Mouse (Mus musculus): ENCODE measurements around the gene Cradd. TPM values are rescaled to one million over a fixed set of nuclear protein-coding genes. Genes with fewer than 3 reads are reported as not detected.
A peak's percentile ranks its signal among the peaks of the same experiment; 100 is the strongest.

Gene Cradd
- polyA plus RNA-seq, 1 experiment from 2014 or later = 13.2 TPM

DNA sequence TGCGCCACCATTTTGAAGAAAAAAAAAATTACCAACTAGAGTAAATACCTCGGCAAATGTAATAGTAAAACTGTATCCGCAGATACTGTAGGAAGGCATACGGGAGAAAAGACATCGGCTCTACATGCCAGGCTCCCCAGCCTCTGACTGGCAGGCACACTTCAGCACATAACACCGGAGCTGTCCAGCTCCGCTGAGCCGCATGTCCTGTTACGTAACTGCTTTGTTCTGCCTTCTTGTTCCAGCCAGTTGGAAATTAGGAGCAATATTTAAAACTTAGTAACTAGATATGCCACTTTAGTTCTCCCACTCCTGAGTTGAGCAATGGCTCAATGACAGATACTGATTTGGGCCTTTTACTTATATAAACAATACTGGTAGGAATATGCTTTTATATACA is 48.4 kb downstream of the Cradd start:
- H3K9me3 ChIP-seq = peaks cover 10% of the 10 kb centered on the region; the same call in 1 of the 2 replicates
- H3K4me3 ChIP-seq = no peak overlapping the region
- no peak overlapping the region for H3K27ac ChIP-seq
- H3K36me3 ChIP-seq (replicated peaks) = peaks cover 4% of the 10 kb centered on the region; the same call in 1 of the 2 replicates
- no peaks in the 10 kb centered on the region for H3K27me3 ChIP-seq (ENCODE audit: poor library complexity, severe bottlenecking)
- WGBS = 91% methylated on average over 9 of the region's 9 CpGs
- no peaks in the 10 kb centered on the region for H3K4me1 ChIP-seq
- DNase-seq (ENCODE audit: extremely low spot score, low spot score) = no peak

DNA sequence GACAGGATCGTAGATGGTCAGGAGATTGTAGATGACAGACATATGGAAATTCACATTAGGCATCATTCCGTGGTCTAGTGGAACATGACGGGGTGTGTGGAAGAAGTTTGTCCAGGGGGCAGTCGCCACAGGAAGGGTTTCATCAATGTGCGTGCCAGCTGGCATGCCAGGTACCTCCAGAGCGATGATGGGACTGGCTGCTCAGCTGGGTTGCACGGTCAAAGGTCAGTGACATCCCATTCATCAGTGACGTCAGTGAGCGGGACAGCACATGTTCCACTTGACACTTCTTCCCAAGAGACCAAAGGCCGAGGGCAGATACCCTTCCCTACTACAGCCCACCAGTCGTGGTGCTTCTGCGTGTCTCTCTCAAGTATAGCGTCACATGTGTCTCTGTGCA is 50.7 kb downstream of the Cradd start:
- H3K9me3 ChIP-seq = peaks cover 10% of the 10 kb centered on the region; the same call in 1 of the 2 replicates
- 0 out of 2 replicates have a peak, but pooled peaks cover 3% of the 10 kb centered on the region for H3K4me1 ChIP-seq
- H3K36me3 ChIP-seq (replicated peaks) = peaks cover 4% of the 10 kb centered on the region; the same call in 1 of the 2 replicates
- DNase-seq (ENCODE audit: extremely low spot score, low spot score) = no peak
- WGBS = 92% methylated on average over 13 of the region's 13 CpGs
- H3K4me3 ChIP-seq = no peak overlapping the region
- no peaks in the 10 kb centered on the region for H3K27me3 ChIP-seq (ENCODE audit: poor library complexity, severe bottlenecking)
- H3K27ac ChIP-seq = no peak overlapping the region

DNA sequence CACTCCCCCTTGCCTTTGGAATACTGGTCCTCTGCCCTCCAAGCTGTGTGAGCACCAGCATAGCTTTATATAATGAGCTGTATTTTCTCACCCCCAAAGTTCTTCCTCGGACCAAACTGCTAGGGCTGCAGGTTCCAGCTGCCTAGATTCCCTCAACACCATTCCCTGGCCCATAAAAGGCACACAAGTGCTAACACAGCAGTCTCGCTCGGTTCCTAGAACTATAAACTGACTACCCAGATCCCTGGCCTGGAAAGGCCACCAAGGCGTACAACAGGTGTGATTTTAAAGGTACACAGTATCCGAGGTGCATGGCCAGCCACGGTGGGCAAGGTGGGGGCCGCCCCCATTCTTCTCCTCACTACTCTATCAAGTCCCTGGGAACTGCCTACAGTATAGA is 54.8 kb downstream of the Cradd start:
- Histone ChIP-seq H3K4me3 (no peak overlapping the region), H3K4me1 (peaks cover 38% of the 10 kb centered on the region), H3K36me3 (replicated peaks) (peaks cover 4% of the 10 kb centered on the region; the same call in 1 of the 2 replicates), H3K27ac (no peak overlapping the region), H3K27me3 (ENCODE audit: poor library complexity, severe bottlenecking) (peaks cover 21% of the 10 kb centered on the region), H3K9me3 (peaks cover 10% of the 10 kb centered on the region; the same call in 1 of the 2 replicates)
- no peak for DNase-seq (ENCODE audit: extremely low spot score, low spot score)
- 87% methylated on average over 7 of the region's 7 CpGs for WGBS

DNA sequence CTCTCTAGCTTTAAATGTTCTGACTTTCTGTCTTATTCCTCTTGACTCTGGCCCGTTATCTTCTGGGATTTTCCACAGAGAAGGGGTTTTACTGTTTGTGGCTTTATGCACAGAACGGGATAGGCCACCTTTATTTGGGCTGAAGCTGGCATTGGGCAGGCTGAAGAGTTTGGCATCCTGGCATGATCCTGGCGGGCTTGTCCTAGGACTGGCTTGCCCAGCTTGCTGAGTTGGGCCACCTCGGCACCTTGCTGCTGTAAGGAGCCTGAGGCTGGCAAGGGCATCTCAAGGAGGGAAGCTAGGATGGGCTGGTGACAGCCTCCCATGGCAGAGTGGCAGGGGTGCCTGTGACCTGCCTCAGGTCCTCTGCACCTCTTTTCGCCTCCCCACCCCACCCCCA is 55.6 kb downstream of the Cradd start:
- 91% methylated on average over 5 of the region's 5 CpGs for whole genome bisulfite sequencing
- no peak for DNase-seq (ENCODE audit: extremely low spot score, low spot score)
- H3K27me3 ChIP-seq (ENCODE audit: poor library complexity, severe bottlenecking) = peaks cover 29% of the 10 kb centered on the region

DNA sequence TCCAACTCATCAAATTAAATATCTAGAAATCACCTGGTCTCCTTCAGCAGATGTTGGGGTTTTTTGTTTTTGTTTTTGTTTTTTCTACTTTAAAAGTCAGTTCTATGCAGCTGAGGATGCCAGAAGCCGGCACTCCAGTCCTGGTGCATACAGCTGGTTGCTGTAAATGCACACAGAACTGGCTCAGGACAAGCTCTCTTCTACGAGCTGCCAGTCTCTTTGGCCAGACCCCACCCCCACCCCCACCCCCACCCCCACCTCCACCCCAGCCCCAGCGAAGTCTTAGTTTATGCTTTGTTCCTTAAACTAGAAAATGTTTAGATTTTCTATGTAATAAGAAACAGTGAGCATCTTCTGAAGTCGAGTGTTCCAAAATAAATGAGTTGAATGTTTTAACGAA is 57.0 kb downstream of the Cradd start:
- 26% methylated on average over 5 of the region's 5 CpGs for WGBS
- DNase-seq (ENCODE audit: extremely low spot score, low spot score) = no peak
- Histone ChIP-seq H3K36me3 (replicated peaks) (peaks cover under 1% of the 10 kb centered on the region; the same call in 1 of the 2 replicates), H3K4me3 (no peak overlapping the region), H3K9me3 (peaks cover 2% of the 10 kb centered on the region; the same call in 1 of the 2 replicates), H3K27ac (no peak overlapping the region), H3K4me1 (peaks cover 54% of the 10 kb centered on the region), H3K27me3 (ENCODE audit: poor library complexity, severe bottlenecking) (peaks cover 43% of the 10 kb centered on the region)

More for the DNA sequence above, 55.6 kb downstream of the Cradd start:
- H3K9me3 ChIP-seq = peaks cover 10% of the 10 kb centered on the region; the same call in 1 of the 2 replicates
- H3K4me1 ChIP-seq = peaks cover 42% of the 10 kb centered on the region
- H3K4me3 ChIP-seq = no peak overlapping the region
- no peak overlapping the region for H3K27ac ChIP-seq
- peaks cover 4% of the 10 kb centered on the region; the same call in 1 of the 2 replicates for H3K36me3 ChIP-seq (replicated peaks)

DNA sequence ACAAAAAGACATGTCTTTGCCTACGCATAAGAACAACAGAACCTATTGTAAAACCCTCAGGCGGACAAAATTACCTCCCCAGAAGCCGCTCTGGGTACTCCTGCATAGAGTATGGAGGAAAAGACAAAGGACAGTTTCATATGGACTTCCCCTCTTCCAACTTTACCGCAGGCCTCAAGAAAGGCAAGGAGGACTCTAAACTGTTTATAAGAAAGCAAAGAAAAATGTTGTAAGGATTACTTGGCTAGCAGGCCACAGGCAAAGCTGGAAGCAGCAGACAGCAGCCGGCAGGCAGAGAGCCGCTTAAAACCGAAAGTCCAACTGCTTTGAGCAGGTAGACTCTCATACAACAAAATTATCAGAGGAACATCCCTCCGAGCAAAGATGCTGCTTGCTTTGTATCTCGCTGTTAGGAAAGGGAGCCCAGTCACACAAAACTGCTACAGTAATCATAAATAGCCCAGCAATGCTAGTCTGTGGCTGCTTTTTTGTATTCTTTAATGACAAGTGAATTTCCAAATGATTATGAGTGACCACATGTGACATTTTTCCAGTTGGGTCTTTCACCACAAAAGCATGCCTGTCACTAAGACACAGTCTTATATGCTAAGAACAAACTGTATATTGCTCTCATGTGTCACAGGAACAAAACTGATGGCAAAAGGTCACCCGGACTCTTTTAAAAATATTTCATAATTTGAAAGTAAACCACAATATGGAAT is 57.7 kb downstream of the Cradd start:
- peak overlapping the region; percentile 44 for H3K27ac ChIP-seq
- no peaks in the 10 kb centered on the region for H3K36me3 ChIP-seq (replicated peaks)
- H3K9me3 ChIP-seq = no peaks in the 10 kb centered on the region
- WGBS = 21% methylated on average over 10 of the region's 10 CpGs
- peak; percentile 32 for DNase-seq (ENCODE audit: extremely low spot score, low spot score)
- H3K4me3 ChIP-seq = peak overlapping the region; percentile 54
- H3K4me1 ChIP-seq = peaks cover 54% of the 10 kb centered on the region
- peaks cover 49% of the 10 kb centered on the region for H3K27me3 ChIP-seq (ENCODE audit: poor library complexity, severe bottlenecking)

DNA sequence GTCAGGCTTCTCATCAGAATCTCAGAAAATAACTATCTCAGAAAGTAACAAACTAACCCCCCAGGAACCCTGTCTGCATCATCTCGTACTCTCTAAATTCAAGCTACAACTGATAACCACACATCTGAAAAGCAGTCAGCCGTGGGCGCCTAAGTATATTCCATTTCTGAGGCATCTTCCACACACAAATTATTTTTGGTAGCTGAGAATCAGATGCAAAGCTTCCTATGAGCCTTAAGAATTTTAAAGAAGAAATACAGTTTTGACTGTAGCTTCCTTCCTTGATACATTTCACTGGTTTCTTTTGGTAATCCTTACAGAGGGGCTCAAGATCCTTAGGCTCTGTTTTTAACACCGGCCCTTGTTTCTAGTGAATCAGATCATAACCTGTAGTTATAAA is 58.4 kb downstream of the Cradd start:
- H3K4me3 ChIP-seq = peak overlapping the region; percentile 54; the same call in 1 of the 2 replicates
- WGBS = 37% methylated on average over 4 of the region's 4 CpGs
- H3K4me1 ChIP-seq = peaks cover 54% of the 10 kb centered on the region
- no peak overlapping the region for H3K27ac ChIP-seq
- DNase-seq (ENCODE audit: extremely low spot score, low spot score) = no peak
- no peaks in the 10 kb centered on the region for H3K36me3 ChIP-seq (replicated peaks)
- H3K27me3 ChIP-seq (ENCODE audit: poor library complexity, severe bottlenecking) = peaks cover 49% of the 10 kb centered on the region
- H3K9me3 ChIP-seq = no peaks in the 10 kb centered on the region

DNA sequence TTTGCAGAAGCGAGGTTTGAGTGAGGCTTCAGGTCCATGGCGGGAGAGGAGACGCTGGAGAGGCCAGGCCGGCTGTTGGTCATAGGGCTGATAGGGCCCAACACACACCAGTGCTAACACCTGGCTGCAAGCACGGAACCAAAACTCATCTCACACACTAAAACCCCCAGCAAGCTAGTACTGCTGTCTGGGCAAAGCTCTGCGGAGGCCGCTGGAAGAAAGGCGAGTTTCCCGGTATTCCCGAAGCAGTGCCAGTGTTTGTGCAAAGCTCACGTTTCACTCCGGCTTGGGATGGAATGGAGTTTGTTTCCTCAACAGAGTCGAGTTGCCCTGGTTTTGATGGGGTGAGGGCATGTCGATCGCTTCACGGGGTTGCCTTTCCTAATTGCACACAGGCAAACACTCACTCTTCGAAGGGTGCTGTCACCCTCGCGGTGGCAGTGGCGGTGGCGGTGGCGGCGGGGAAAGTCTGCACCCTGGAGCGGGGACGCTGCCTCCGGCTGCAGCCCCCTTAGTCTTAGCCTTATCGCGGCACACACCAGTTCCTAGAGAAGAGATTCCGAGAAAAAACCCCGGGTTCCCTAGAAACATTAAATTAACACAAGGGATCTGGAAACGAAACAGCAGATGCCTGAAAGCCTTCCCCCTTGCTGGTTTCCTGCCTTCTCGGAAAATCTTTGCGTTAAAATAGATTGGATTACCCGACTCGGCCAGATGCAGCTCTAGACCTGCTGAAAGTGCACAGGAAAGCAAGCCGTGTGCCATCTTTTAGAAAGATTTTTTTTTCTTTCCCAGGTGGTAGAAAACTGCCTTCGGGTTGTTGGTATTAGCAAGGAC is 59.2 kb downstream of the Cradd start:
- DNase-seq (ENCODE audit: extremely low spot score, low spot score) = peak; percentile 65
- H3K4me3 ChIP-seq = peak overlapping the region; percentile 54
- H3K27ac ChIP-seq = peak overlapping the region; percentile 54
- H3K9me3 ChIP-seq = no peaks in the 10 kb centered on the region
- no peaks in the 10 kb centered on the region for H3K36me3 ChIP-seq (replicated peaks)
- peaks cover 52% of the 10 kb centered on the region for H3K27me3 ChIP-seq (ENCODE audit: poor library complexity, severe bottlenecking)
- peaks cover 55% of the 10 kb centered on the region for H3K4me1 ChIP-seq
- WGBS = 2% methylated on average over 37 of the region's 37 CpGs

DNA sequence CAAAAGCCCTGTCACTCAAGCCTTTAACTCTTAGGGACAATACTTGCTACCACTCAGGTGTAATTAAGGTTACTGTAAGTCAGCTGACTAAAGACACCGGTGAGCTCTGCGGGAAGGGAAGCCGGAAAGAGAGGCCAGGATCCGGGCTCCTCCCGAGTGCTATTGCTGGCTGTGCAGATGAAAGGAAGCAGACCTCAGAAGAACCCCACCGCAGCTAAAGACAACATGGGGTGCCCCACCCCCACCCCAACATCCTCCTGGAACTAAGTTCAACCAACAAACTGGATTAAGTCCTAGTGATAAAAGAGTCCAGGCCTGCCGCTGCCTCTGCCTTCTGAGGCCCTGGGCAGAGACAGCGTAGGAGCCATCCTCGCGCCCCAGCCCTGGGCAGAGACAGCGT is 61.5 kb downstream of the Cradd start:
- Histone ChIP-seq H3K4me1 (peaks cover 66% of the 10 kb centered on the region), H3K9me3 (no peaks in the 10 kb centered on the region), H3K36me3 (replicated peaks) (no peaks in the 10 kb centered on the region), H3K27me3 (ENCODE audit: poor library complexity, severe bottlenecking) (peaks cover 53% of the 10 kb centered on the region), H3K27ac (no peak overlapping the region), H3K4me3 (peak overlapping the region; percentile 1; the same call in 1 of the 2 replicates)
- no peak for DNase-seq (ENCODE audit: extremely low spot score, low spot score)
- WGBS = 8% methylated on average over 11 of the region's 11 CpGs

DNA sequence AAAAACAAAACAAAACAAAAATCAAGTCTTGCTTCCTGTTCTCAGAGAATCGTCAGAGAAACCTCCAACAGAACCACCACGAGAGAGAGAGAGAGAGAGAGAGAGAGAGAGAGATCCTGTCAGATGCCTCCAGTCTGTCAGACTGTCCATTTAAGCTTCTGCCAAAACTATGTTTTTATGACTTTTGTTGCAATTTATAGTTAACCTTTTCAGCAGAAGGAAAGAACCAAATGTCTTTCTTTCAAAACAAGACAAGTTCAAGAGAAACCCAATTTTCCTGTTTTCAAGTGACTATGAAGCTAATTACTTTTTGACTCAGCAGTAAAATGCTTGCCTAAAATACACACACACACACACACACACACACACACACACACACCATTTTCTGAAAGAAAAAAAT is 62.7 kb downstream of the Cradd start:
- Histone ChIP-seq H3K4me3 (no peak overlapping the region), H3K27ac (no peak overlapping the region), H3K9me3 (no peaks in the 10 kb centered on the region), H3K4me1 (peaks cover 66% of the 10 kb centered on the region), H3K36me3 (replicated peaks) (no peaks in the 10 kb centered on the region), H3K27me3 (ENCODE audit: poor library complexity, severe bottlenecking) (peaks cover 51% of the 10 kb centered on the region)
- WGBS = 46% methylated on average over 2 of the region's 2 CpGs
- no peak for DNase-seq (ENCODE audit: extremely low spot score, low spot score)

DNA sequence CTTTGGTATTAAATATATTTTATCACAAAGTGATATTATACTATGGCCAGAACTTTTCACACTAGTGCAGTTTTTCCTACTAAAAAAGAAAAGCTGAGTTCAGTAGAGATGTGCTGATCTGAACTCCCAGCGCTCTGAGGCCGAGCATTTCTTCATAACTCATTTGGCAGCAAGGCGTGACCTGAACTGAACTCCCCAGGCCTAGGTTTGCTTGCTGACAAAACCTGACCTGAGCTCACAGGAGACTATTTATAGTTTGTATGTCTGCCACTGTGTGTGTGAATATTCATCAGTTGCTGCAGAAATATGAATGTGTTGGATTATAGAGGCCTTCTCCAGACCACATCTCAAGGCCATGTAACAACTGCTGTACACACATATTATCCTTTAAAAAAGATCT is 63.5 kb downstream of the Cradd start:
- 87% methylated on average over 3 of the region's 3 CpGs for WGBS
- Histone ChIP-seq H3K4me3 (no peak overlapping the region), H3K36me3 (replicated peaks) (no peaks in the 10 kb centered on the region), H3K9me3 (no peaks in the 10 kb centered on the region), H3K27me3 (ENCODE audit: poor library complexity, severe bottlenecking) (peaks cover 43% of the 10 kb centered on the region), H3K27ac (no peak overlapping the region), H3K4me1 (peaks cover 65% of the 10 kb centered on the region)
- DNase-seq (ENCODE audit: extremely low spot score, low spot score) = no peak

DNA sequence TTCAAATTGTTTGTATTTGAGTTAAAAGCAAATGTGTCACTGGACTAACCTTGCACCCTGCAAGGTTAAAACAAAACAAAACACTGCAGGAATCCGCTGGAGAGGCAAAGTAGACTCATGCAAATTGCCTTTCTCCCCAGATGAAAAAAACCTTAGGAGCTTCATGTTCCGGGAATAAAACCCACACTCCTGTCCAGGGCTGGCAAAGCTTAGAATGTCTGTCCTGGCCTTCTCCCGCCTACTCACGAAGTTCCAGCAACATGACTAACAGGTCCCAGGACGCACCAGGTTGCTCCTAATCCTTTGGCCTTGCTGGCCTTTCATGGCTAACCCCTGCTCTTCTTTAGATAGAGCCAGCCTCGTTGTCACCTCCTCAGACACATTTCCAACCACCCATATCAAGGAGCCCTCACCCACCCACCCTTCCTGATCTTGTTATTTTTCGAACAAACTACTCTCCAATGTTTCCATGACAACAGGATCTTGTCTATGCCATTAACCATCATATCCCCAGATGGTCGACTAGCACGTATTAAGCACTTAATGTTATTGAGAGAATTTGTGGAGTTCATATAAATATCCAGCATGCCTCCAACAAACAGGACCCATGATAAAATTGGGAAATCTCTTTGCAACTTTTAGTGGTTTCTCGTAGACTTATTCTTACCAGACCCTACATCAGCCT is 65.3 kb downstream of the Cradd start:
- Histone ChIP-seq H3K4me3 (no peak overlapping the region), H3K9me3 (no peaks in the 10 kb centered on the region), H3K4me1 (peaks cover 67% of the 10 kb centered on the region), H3K36me3 (replicated peaks) (no peaks in the 10 kb centered on the region), H3K27me3 (ENCODE audit: poor library complexity, severe bottlenecking) (peaks cover 26% of the 10 kb centered on the region), H3K27ac (no peak overlapping the region)
- DNase-seq (ENCODE audit: extremely low spot score, low spot score) = no peak
- 75% methylated on average over 10 of the region's 10 CpGs for WGBS

Measured in forebrain, embryonic 10.5 days (tissue).